Mouse (Mus musculus): ENCODE results near the gene 4833420G17Rik. TPM values are rescaled to one million over a fixed set of nuclear protein-coding genes. Genes with fewer than 3 reads are reported as not detected.

The 4833420G17Rik gene
- total RNA-seq, 2 experiments from 2014 or later: 5.4 to 6.6 TPM

Other genes with a start within 250 kb of the 4833420G17Rik start
- gene Paip1, start 34.2 kb upstream of the 4833420G17Rik start, total RNA-seq (2021): 10 to 100 TPM; 78.6 to 79.2 TPM
- gene Tmem267, start 25.3 kb downstream of the 4833420G17Rik start, total RNA-seq (2021): 10 to 100 TPM; 12.3 to 14.2 TPM
- under 1 TPM; 0.32 to 0.49 TPM for gene 3110070M22Rik, start 25.6 kb downstream of the 4833420G17Rik start, total RNA-seq (2021)
- gene Ccl28, start 161.1 kb downstream of the 4833420G17Rik start, total RNA-seq (2021): under 1 TPM; 0.24 to 0.38 TPM
- gene Hmgcs1, start 227.6 kb downstream of the 4833420G17Rik start, total RNA-seq (2021): 10 to 100 TPM; 30.7 to 30.9 TPM